Mouse (Mus musculus) B cell, adult (primary cell): ENCODE results near the gene Slc24a2. TPM values are rescaled to one million over a fixed set of nuclear protein-coding genes. Genes with fewer than 3 reads are reported as not detected.

Experiments used
- total RNA-seq: library from RNA; stranded (reverse); gene quantifications from 4 replicates; pipeline ENCODE4 v1.2.4, GENCODE M21; 2023; ENCODE audit not compliant: inconsistent age

Slc24a2 gene
- not detected in 4 replicates for total RNA-seq

DNA sequence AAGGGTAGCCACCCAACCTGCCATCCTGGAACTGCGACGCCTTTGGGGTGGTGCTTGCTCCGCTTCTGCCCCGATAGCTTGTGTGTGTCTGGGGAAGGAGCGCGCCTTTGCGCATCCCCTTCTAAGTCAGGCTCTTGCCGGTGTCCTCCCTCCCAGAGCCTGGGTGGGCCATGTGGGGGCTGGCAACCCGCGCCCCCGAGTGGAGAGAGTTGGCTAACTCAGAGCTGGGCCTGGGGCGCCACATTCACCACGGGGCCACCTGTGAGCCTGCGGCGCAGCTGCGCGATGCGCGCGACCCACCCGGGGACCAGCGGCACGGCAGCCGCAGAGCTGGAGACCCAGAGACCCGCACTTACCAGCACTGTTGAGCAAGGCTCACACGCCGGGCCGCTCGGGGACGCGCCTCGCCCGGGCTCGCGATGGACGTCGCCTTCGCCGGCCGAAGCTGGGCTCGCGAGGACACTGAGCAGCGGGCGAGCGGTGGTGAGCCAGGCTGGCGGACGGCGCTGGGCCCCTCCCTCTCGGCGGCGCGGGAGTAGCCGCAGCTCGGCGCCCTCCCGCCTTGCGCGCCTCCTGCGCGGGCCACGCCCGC, at the start of gene Slc24a2:
TSS of gene Slc24a2 (minus strand) at position 518 of the 592 bp plus-strand sequence.

